Mouse (Mus musculus) cerebellum, adult 11-12 months (tissue): ENCODE measurements around the gene Zfp458.
A peak's percentile ranks its signal among the peaks of the same experiment; 100 is the strongest.

Experiments
- DNase-seq: peaks from one replicate; pipeline ENCODE4 v3.0.0; 2022

Gene Zfp458

DNA sequence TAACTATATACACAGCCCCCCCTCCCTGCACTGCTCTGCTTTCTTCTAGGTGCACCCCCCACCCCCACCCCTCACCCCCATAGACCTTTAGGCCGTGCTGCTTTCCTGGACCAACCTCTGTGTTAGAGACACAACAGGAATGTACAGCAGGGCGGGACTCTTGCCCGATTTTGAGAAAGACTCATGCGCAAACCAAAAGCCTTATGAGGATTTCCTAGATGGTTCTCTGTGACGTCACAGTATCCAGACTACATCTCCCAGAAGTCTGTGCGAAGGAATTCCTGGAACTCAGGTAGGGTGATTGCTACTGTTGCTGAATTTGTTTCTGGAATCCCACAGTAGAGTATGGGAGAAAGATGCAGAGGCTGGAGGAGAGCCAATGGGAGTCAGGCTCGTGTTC, at the start of gene Zfp458:
Gene Zfp458 (minus strand): TSS at position 153 of the 400 bp plus-strand sequence.
- no peak for DNase-seq

DNA sequence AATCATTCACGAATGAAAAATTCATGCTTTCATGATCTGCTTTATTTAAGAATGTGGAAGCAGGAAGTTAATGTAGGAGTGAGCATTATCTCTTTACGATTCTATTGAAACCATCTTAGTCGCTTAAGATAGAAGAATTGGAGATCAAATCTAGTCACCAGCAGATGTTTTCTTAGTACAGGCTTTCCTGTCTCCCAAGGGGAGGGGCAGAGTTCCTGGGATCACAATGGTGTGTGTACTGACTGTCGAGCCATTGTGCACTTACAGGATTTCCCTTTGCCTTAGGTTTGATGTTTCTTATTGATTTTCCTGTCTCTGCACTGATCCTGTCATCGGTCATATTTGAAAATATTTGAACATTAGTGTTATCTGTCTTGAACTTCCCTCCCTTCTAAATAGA, 28.5 kb upstream of the Zfp458 start:
- peak; percentile 11 for DNase-seq

DNA sequence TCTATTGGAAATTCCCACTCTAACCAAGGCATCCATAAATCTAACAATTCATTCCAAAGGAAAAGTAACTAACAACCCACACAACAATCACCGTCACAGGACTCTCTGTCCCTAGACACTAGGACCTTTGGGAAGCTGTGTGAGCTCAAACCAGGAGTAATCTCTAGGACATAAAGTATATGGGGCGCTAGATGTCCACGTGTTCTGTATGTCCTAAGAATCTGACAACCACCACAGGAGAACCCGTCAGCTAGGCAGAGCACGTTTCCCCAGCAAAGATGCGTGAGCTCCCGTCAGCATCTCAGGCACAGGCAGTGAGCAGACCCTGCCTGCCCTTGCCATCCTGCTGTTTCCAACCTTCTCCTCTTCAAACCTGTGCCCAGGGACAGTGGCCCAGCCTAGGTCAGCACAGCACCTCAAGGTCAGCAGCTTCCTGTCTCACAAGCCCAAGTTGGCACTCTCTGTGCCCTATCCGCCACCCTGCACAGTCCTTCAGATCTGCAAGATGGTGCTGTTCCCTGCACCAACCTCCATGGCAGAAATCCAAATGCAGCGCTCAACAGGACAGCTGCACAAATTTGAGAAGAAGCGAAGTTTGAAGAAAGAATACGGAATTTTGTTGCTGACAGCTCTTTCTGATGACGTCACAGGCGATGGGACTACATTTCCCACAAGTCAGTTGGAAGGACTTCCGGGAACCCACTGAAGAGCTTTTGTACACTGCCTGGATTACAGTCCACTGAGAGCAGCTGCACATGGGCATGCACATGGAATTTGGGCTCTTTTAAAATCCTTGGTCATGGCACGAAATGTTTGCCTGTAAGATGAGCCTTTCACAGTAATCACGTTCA, 27.8 kb upstream of the Zfp458 start, which contains the start of gene Zfp457:
Gene Zfp457 (minus strand): TSS at position 664 of the 851 bp plus-strand sequence.
- peak; percentile 90 for DNase-seq

DNA sequence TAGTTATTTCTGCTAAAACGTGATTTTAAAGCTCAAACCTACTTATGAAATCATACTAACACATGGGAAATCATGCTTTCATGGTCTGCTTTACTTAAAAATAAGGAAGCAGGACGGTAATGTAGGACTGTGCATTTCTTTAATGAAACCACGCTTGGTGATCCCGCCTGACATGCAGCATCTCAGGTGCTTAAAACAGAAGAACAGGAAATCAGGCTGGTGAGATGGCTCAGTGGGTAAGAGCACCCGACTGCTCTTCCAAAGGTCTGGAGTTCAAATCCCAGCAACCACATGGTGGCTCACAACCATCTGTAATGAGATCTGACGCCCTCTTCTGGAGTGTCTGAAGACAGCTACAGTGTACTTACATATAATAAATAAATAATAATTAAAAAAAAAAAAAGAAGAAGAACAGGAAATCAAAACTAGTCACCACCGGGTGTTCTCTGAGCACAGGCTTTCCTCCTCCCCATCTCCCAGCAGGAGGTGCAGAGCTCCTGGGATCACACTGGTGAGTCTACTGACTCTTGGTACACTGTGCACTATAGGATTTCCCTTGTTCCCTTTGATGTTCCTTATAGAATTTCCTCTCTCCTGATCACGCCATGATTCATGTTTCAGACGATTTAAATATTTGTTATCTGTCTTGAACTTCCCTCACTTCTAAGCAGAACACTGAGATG, 8.7 kb downstream of the Zfp458 start:
- peak; percentile 15 for DNase-seq

DNA sequence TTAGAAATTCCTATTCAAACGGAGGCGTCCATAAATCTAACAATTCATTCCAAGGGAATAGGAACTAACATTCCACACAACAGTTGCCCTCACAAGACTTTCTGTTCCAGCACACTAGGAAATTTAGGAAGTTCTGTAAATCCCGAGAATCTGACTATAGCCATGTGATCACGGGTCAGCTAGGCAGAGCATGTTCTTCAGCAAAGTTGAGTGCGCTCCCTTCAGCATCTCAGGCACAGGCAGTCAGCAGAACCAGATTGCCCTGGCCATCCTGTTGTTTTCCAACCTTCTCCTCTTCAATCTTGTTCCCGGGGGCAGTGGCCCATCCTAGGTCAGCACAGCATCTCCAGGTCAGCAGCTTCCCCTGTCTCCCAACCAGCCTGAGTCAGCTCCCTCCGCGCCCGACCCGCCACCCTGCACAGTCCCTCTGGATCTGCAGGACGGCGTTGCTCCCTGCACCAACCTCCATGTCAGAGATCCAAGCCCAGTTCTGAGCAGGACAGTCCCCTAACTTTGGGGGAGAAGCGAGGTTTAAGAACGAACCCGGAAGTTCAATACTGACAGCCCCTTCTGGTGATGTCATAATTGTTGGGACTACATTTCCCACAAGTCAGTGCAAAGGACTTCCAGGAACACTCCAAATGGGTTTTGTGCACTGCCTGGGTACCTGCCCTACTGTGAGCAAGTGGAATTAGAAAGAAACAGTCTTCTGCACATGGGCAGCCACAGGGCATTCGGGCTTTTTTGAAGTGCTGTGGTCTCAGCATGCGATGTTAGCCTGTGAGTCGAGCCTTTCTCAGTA, 9.5 kb downstream of the Zfp458 start:
- DNase-seq: peak; percentile 80

DNA sequence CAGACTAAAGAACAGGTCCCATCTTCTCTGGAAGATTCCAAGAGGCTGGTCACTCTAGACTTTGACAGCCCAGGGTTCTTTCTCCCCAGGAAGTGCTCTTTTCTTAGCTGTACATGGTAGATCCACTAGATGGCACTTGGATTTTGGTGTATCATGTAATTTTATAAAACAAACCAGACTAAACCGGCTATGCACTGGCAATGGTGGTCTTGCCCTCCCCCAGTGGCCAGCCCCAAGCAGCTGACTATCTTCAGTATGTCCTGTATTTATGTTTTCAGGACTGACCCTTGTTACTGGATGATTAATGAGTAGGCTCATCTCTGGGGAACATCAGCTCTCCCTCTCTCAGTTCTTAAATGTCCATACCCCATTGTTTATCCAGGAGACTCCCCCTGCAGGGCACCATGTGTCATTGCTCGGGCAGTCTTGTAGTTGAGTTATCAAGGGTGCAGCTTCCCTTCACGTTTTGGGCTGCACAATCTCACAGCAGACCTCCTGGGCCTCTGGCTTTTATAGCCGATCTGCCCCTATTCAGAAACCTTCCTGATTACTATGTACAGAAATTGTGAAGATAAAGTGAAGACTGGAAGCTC, 64.2 kb downstream of the Zfp458 start:
- no peak for DNase-seq
